Mouse (Mus musculus) cerebellum, adult 11 months (tissue): ENCODE measurements around the gene Myo5c.
"Not testable (repeated sequence)": the region's sequence is repeated elsewhere in the genome, so short reads cannot be mapped to it uniquely, and the experiment has no call there.

Experiments
- DNase-seq: peaks from one replicate; pipeline ENCODE4 v3.0.0; 2022

The Myo5c gene

GRCm38 (mm10) chr9:75246080-75246930, 14.5 kb downstream of the Myo5c start:
- DNase-seq = no peak

- no peak for DNase-seq
Observed at GRCm38 (mm10) chr9:75247870-75248269, 16.1 kb downstream of the Myo5c start.

GRCm38 (mm10) chr9:75248359-75248758, 16.5 kb downstream of the Myo5c start:
- no peak for DNase-seq

GRCm38 (mm10) chr9:75248874-75249273, 17.1 kb downstream of the Myo5c start:
- DNase-seq = no peak

- not testable (repeated sequence) for DNase-seq
Observed at GRCm38 (mm10) chr9:75253158-75253557, 21.3 kb downstream of the Myo5c start.

GRCm38 (mm10) chr9:75253766-75254165, 21.9 kb downstream of the Myo5c start:
- no peak for DNase-seq

- no peak for DNase-seq
Observed at GRCm38 (mm10) chr9:75254196-75254955, 22.6 kb downstream of the Myo5c start.

- no peak for DNase-seq
Observed at GRCm38 (mm10) chr9:75255820-75256545, 24.2 kb downstream of the Myo5c start.

- DNase-seq = no peak
Observed at GRCm38 (mm10) chr9:75258792-75259191, 27.0 kb downstream of the Myo5c start.

GRCm38 (mm10) chr9:75259656-75260055, 27.8 kb downstream of the Myo5c start:
- no peak for DNase-seq

- no peak for DNase-seq
Observed at GRCm38 (mm10) chr9:75261332-75261872, 29.6 kb downstream of the Myo5c start.

- DNase-seq = no peak
Observed at GRCm38 (mm10) chr9:75262235-75262826, 30.5 kb downstream of the Myo5c start.

GRCm38 (mm10) chr9:75264008-75264718, 32.3 kb downstream of the Myo5c start:
- DNase-seq = no peak

- no peak for DNase-seq
Observed at GRCm38 (mm10) chr9:75267147-75267546, 35.3 kb downstream of the Myo5c start.

GRCm38 (mm10) chr9:75270382-75270781, 38.6 kb downstream of the Myo5c start:
- no peak for DNase-seq

GRCm38 (mm10) chr9:75271539-75271938, 39.7 kb downstream of the Myo5c start:
- no peak for DNase-seq

- no peak for DNase-seq
Observed at GRCm38 (mm10) chr9:75273646-75274045, 41.8 kb downstream of the Myo5c start.

- no peak for DNase-seq
Observed at GRCm38 (mm10) chr9:75274486-75274885, 42.7 kb downstream of the Myo5c start.

GRCm38 (mm10) chr9:75275051-75275450, 43.2 kb downstream of the Myo5c start:
- DNase-seq = no peak

GRCm38 (mm10) chr9:75280814-75281213, 49.0 kb downstream of the Myo5c start:
- DNase-seq = peak; percentile 59

- DNase-seq = no peak
Observed at GRCm38 (mm10) chr9:75282179-75282578, 50.4 kb downstream of the Myo5c start.

- DNase-seq = peak; percentile 76
Observed at GRCm38 (mm10) chr9:75282830-75283229, 51.0 kb downstream of the Myo5c start.
